Mouse (Mus musculus) layer of hippocampus, postnatal 10 days (tissue): ENCODE measurements around the gene Olfr1357. TPM values are rescaled to one million over a fixed set of nuclear protein-coding genes. Genes with fewer than 3 reads are reported as not detected.

ENCODE experiments used
- DNase-seq, 2 experiments: peaks; one replicate each; pipeline ENCODE4 v3.0.0; 2021; ENCODE audit warnings: low spot score in 2 of 2
- total RNA-seq, 2 experiments: library from RNA; stranded (reverse); gene quantifications; 2 replicates each; pipeline ENCODE4 v1.2.3; 2021

Gene Olfr1357
- total RNA-seq, 2 experiments from 2014 or later: not detected

- no peak for DNase-seq
Observed at GRCm38 (mm10) chr10:78581121-78581520, 36.8 kb downstream of the Olfr1357 start.

GRCm38 (mm10) chr10:78578204-78578603 is 39.7 kb downstream of the Olfr1357 start:
- DNase-seq: no peak

GRCm38 (mm10) chr10:78576435-78577184 is 41.3 kb downstream of the Olfr1357 start:
- no peak for DNase-seq

- peak; percentile 44 to 52 for DNase-seq
Observed at GRCm38 (mm10) chr10:78575690-78576089, 42.2 kb downstream of the Olfr1357 start.

GRCm38 (mm10) chr10:78575105-78575632 is 42.7 kb downstream of the Olfr1357 start:
- no peak for DNase-seq

- peak; percentile 86 to 92 for DNase-seq
Observed at GRCm38 (mm10) chr10:78574250-78575104, 43.4 kb downstream of the Olfr1357 start, which contains the start of gene Ilvbl. Ilvbl (plus strand) TSS chr10:78574346.

GRCm38 (mm10) chr10:78573226-78573625 is 44.6 kb downstream of the Olfr1357 start:
- DNase-seq: no peak

GRCm38 (mm10) chr10:78570897-78571296 is 47.0 kb downstream of the Olfr1357 start:
- DNase-seq: no peak

GRCm38 (mm10) chr10:78570416-78570815 is 47.5 kb downstream of the Olfr1357 start:
- no peak for DNase-seq

GRCm38 (mm10) chr10:78569686-78570085 is 48.2 kb downstream of the Olfr1357 start:
- no peak for DNase-seq

GRCm38 (mm10) chr10:78569191-78569590 is 48.7 kb downstream of the Olfr1357 start:
- DNase-seq: no peak

- DNase-seq: no peak
Observed at GRCm38 (mm10) chr10:78565070-78565469, 52.8 kb downstream of the Olfr1357 start.

Other genes with a start within 250 kb of the Olfr1357 start
- 100 to 1,000 TPM; 316 to 337 TPM for gene Rrp1, start 205.0 kb downstream of the Olfr1357 start, total RNA-seq
- 10 to 100 TPM; 37.4 to 38.2 TPM for gene Cstb, start 192.4 kb downstream of the Olfr1357 start, total RNA-seq
- gene Pdxk, start 153.1 kb downstream of the Olfr1357 start, total RNA-seq: 10 to 100 TPM; 57.3 to 58.6 TPM
- not detected for gene Olfr1358, start 100.6 kb downstream of the Olfr1357 start, total RNA-seq
- gene Ilvbl, start 43.7 kb downstream of the Olfr1357 start, total RNA-seq: 10 to 100 TPM; 19.7 to 21.6 TPM
- 1 to 10 TPM; 4.8 to 6.2 TPM for gene Syde1, start 26.1 kb downstream of the Olfr1357 start, total RNA-seq
- not detected for gene Casp14, start 100.2 kb upstream of the Olfr1357 start, total RNA-seq
- gene Ccdc105, start 135.0 kb upstream of the Olfr1357 start, total RNA-seq: not detected
- 10 to 100 TPM; 16.1 to 17.3 TPM for gene Slc1a6, start 162.4 kb upstream of the Olfr1357 start, total RNA-seq
- gene Olfr1356, start 234.1 kb upstream of the Olfr1357 start, total RNA-seq: not detected